Comparison of ENCODE assay signal across 8 mouse cellular contexts in the genomic region with DNA sequence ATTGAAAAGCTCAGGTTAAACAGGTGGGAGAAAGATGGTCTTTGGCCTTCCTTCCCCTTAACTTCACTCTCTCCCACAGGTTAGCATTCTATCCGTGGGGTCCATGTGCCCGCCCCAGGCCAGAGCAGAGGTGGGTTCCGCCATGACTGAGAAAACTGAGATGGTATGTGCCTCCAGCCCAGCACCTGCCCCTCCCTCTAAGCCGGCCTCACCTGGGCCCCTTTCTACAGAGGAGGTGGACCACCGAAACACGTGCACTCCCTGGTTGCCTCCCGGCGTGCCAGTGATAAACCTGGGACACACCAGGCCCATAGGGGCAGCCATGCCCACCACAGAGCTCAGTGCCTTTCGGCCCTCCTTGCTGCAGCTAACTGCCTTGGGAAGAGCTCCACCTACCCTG. TPM values are rescaled to one million over a fixed set of nuclear protein-coding genes. Genes with fewer than 3 reads are reported as not detected.
DNase-seq lines count a peak whose midpoint lies in the region; ATAC-seq lines count a peak whose summit lies in the region.

No protein-coding gene starts in this region.

- peaks cover 73% of the 10 kb centered on the region for H3K27me3 ChIP-seq in midbrain, embryonic 12.5 days
- peaks cover 37% of the 10 kb centered on the region for H3K27me3 ChIP-seq in midbrain, embryonic 16.5 days (ENCODE audit: control insufficient read depth, insufficient read depth, low read depth, low read length)
- H3K27me3 ChIP-seq in limb, embryonic 10.5 days (ENCODE audit: low read depth, poor library complexity, severe bottlenecking): peaks cover 65% of the 10 kb centered on the region
- H3K27me3 ChIP-seq in stomach, embryonic 15.5 days (replicated peaks): peaks cover 40% of the 10 kb centered on the region

- H3K4me3 ChIP-seq in midbrain, embryonic 12.5 days: 0 out of 2 replicates have a peak overlapping the region, but pooled peaks have one; percentile 1
- H3K4me3 ChIP-seq in midbrain, embryonic 16.5 days (ENCODE audit: low read depth, low read length): no peak overlapping the region
- peak overlapping the region; percentile 39 for H3K4me3 ChIP-seq in limb, embryonic 10.5 days
- H3K4me3 ChIP-seq in stomach, embryonic 15.5 days (replicated peaks): peak overlapping the region; percentile 29

- no peak for ATAC-seq in midbrain, embryonic 12.5 days (ENCODE audit: low FRiP score, low read depth)
- ATAC-seq in midbrain, embryonic 16.5 days: no peak
- ATAC-seq in stomach, embryonic 15.5 days (ENCODE audit: insufficient read depth, low FRiP score, low read depth): no peak

- no peak overlapping the region for H3K9ac ChIP-seq in midbrain, embryonic 12.5 days (replicated peaks)
- no peak overlapping the region for H3K9ac ChIP-seq in midbrain, embryonic 16.5 days (ENCODE audit: low read depth, low read length)
- no peak overlapping the region for H3K9ac ChIP-seq in stomach, embryonic 15.5 days

- WGBS in midbrain, embryonic 12.5 days: 70% methylated on average over 9 of the region's 9 CpGs
- 77% methylated on average over 9 of the region's 9 CpGs for WGBS in midbrain, embryonic 16.5 days
- WGBS in limb, embryonic 10.5 days: 78% methylated on average over 9 of the region's 9 CpGs
- 77% methylated on average over 9 of the region's 9 CpGs for WGBS in stomach, embryonic 15.5 days

- H3K4me2 ChIP-seq in midbrain, embryonic 12.5 days (replicated peaks): 0 out of 2 replicates have a peak overlapping the region, but pooled peaks have one; percentile 4
- no peak overlapping the region for H3K4me2 ChIP-seq in midbrain, embryonic 16.5 days (ENCODE audit: low read length)
- peak overlapping the region; percentile 54 for H3K4me2 ChIP-seq in stomach, embryonic 15.5 days

- peaks cover 37% of the 10 kb centered on the region for H3K4me1 ChIP-seq in midbrain, embryonic 12.5 days
- peaks cover 14% of the 10 kb centered on the region for H3K4me1 ChIP-seq in midbrain, embryonic 16.5 days (ENCODE audit: control insufficient read depth, insufficient read depth, low read length)
- peaks cover 57% of the 10 kb centered on the region for H3K4me1 ChIP-seq in limb, embryonic 10.5 days
- peaks cover 41% of the 10 kb centered on the region for H3K4me1 ChIP-seq in stomach, embryonic 15.5 days

- no peak overlapping the region for H3K27ac ChIP-seq in midbrain, embryonic 12.5 days (replicated peaks)
- no peak overlapping the region for H3K27ac ChIP-seq in midbrain, embryonic 16.5 days (ENCODE audit: low read length)
- peak overlapping the region; percentile 43; the same call in 1 of the 2 replicates for H3K27ac ChIP-seq in limb, embryonic 10.5 days
- 0 out of 2 replicates have a peak overlapping the region, but pooled peaks have one; percentile 72 for H3K27ac ChIP-seq in stomach, embryonic 15.5 days

- peaks cover 18% of the 10 kb centered on the region for H3K36me3 ChIP-seq in midbrain, embryonic 12.5 days
- peaks cover 9% of the 10 kb centered on the region for H3K36me3 ChIP-seq in midbrain, embryonic 16.5 days (ENCODE audit: control insufficient read depth, insufficient read depth, low read length)
- peaks cover 28% of the 10 kb centered on the region for H3K36me3 ChIP-seq in limb, embryonic 10.5 days
- H3K36me3 ChIP-seq in stomach, embryonic 15.5 days: peaks cover 19% of the 10 kb centered on the region

- DNase-seq in cerebellum, adult 11-12 months: peak; percentile 30
- DNase-seq in cerebellum, postnatal 10 days: no peak
- no peak for DNase-seq in limb, embryonic 10.5 days (ENCODE audit: low spot score)
- DNase-seq in right cerebral cortex, postnatal 14 days: no peak
- DNase-seq in left cerebral cortex, adult 9 months (ENCODE audit: low spot score in 2 of 2): no peak

- H3K9me3 ChIP-seq in midbrain, embryonic 12.5 days: no peaks in the 10 kb centered on the region
- no peaks in the 10 kb centered on the region for H3K9me3 ChIP-seq in midbrain, embryonic 16.5 days (replicated peaks; ENCODE audit: control insufficient read depth, low read length, poor library complexity, severe bottlenecking)
- H3K9me3 ChIP-seq in limb, embryonic 10.5 days (replicated peaks): no peaks in the 10 kb centered on the region
- H3K9me3 ChIP-seq in stomach, embryonic 15.5 days: no peaks in the 10 kb centered on the region

RNA-seq across cellular contexts. Expression of a gene that starts 1.3 kb away (rescaled TPM):
- polyA plus RNA-seq in midbrain, embryonic 12.5 days (2016; fragmentation: Nextera tagmentation; extraction: Ambion mirVana): 3.5 and 5.6 TPM in 2 replicates
- polyA plus RNA-seq in midbrain, embryonic 16.5 days (2015; fragmentation: Nextera tagmentation; extraction: Ambion mirVana): 2.2 and 3.1 TPM in 2 replicates
- 4.6 and 4.7 TPM in 2 replicates for polyA plus RNA-seq in limb, embryonic 10.5 days (2016; fragmentation: Nextera tagmentation; extraction: Ambion mirVana)
- 7.1 and 9.7 TPM in 2 replicates for polyA plus RNA-seq in stomach, embryonic 15.5 days (2015; fragmentation: Nextera tagmentation; extraction: Ambion mirVana)

RNA-seq across cellular contexts. Expression of a gene that starts 14.9 kb away (rescaled TPM):
- polyA plus RNA-seq in midbrain, embryonic 12.5 days (2016; fragmentation: Nextera tagmentation; extraction: Ambion mirVana): 20.8 and 25.0 TPM in 2 replicates
- 13.0 and 14.2 TPM in 2 replicates for polyA plus RNA-seq in midbrain, embryonic 16.5 days (2015; fragmentation: Nextera tagmentation; extraction: Ambion mirVana)
- polyA plus RNA-seq in limb, embryonic 10.5 days (2016; fragmentation: Nextera tagmentation; extraction: Ambion mirVana): 31.7 and 32.0 TPM in 2 replicates
- polyA plus RNA-seq in stomach, embryonic 15.5 days (2015; fragmentation: Nextera tagmentation; extraction: Ambion mirVana): 15.8 and 17.4 TPM in 2 replicates

RNA-seq across cellular contexts. Expression of a gene that starts 16.5 kb away (rescaled TPM):
- 53.6 and 58.8 TPM in 2 replicates for polyA plus RNA-seq in midbrain, embryonic 12.5 days (2016; fragmentation: Nextera tagmentation; extraction: Ambion mirVana)
- 59.0 and 68.1 TPM in 2 replicates for polyA plus RNA-seq in midbrain, embryonic 16.5 days (2015; fragmentation: Nextera tagmentation; extraction: Ambion mirVana)
- polyA plus RNA-seq in limb, embryonic 10.5 days (2016; fragmentation: Nextera tagmentation; extraction: Ambion mirVana): 71.7 and 79.3 TPM in 2 replicates
- 56.2 and 63.9 TPM in 2 replicates for polyA plus RNA-seq in stomach, embryonic 15.5 days (2015; fragmentation: Nextera tagmentation; extraction: Ambion mirVana)

RNA-seq across cellular contexts. Expression of a gene that starts 20.2 kb away (rescaled TPM):
- polyA plus RNA-seq in midbrain, embryonic 12.5 days (2016; fragmentation: Nextera tagmentation; extraction: Ambion mirVana): 2.0 and 2.4 TPM in 2 replicates
- 0.80 and 1.1 TPM in 2 replicates for polyA plus RNA-seq in midbrain, embryonic 16.5 days (2015; fragmentation: Nextera tagmentation; extraction: Ambion mirVana)
- polyA plus RNA-seq in limb, embryonic 10.5 days (2016; fragmentation: Nextera tagmentation; extraction: Ambion mirVana): 3.7 and 8.1 TPM in 2 replicates
- polyA plus RNA-seq in stomach, embryonic 15.5 days (2015; fragmentation: Nextera tagmentation; extraction: Ambion mirVana): 3.5 and 4.1 TPM in 2 replicates

RNA-seq across cellular contexts. Expression of a gene that starts 39.9 kb away (rescaled TPM):
- 47.1 and 47.4 TPM in 2 replicates for polyA plus RNA-seq in midbrain, embryonic 12.5 days (2016; fragmentation: Nextera tagmentation; extraction: Ambion mirVana)
- 13.0 and 16.3 TPM in 2 replicates for polyA plus RNA-seq in midbrain, embryonic 16.5 days (2015; fragmentation: Nextera tagmentation; extraction: Ambion mirVana)
- 199 and 229 TPM in 2 replicates for polyA plus RNA-seq in limb, embryonic 10.5 days (2016; fragmentation: Nextera tagmentation; extraction: Ambion mirVana)
- 86.4 and 90.3 TPM in 2 replicates for polyA plus RNA-seq in stomach, embryonic 15.5 days (2015; fragmentation: Nextera tagmentation; extraction: Ambion mirVana)

Comparison
In these comparisons a context has a peak if more than half of its experiments do, and no peak if none do; other contexts are left out.
1. H3K27ac ChIP-seq: peak in limb, embryonic 10.5 days (single experiment) and stomach, embryonic 15.5 days (single experiment); none in midbrain, embryonic 12.5 days (single experiment) and midbrain, embryonic 16.5 days (single experiment).